In genomic region chr10:62338626-62339025, GRCm38 (mm10) we compare ENCODE assay signal across 8 mouse cellular contexts. TPM values are rescaled to one million over a fixed set of nuclear protein-coding genes. Genes with fewer than 3 reads are reported as not detected.
DNase-seq lines count a peak whose midpoint lies in the region; ATAC-seq and TF ChIP-seq lines count a peak whose summit lies in the region.

No protein-coding gene starts in this region.

- DNase-seq in heart, adult 2 months = peak; percentile 54 to 58
- DNase-seq in heart, postnatal 25 days (ENCODE audit: low spot score) = no peak
- DNase-seq in intestine, embryonic 14.5 days (ENCODE audit: low spot score) = no peak
- no peak for DNase-seq in urinary bladder, postnatal 4 days (ENCODE audit: low spot score in 2 of 2)
- DNase-seq in T-cell, adult 2 months (ENCODE audit: low spot score) = no peak
- DNase-seq in left cerebral cortex, adult 8-10 months (ENCODE audit: low spot score in 2 of 2) = no peak

- H3K4me2 ChIP-seq in intestine, embryonic 14.5 days (ENCODE audit: low read length) = peak overlapping the region; percentile 69
- H3K4me2 ChIP-seq in liver, embryonic 16.5 days (ENCODE audit: low read depth, low read length) = peak overlapping the region; percentile 91

- H3K27me3 ChIP-seq in heart, adult 2 months (ENCODE audit: control insufficient read depth, insufficient read depth, low read length) = no peaks in the 10 kb centered on the region
- no peaks in the 10 kb centered on the region for H3K27me3 ChIP-seq in erythroblast, embryonic 14.5 days (ENCODE audit: control insufficient read depth)
- no peaks in the 10 kb centered on the region for H3K27me3 ChIP-seq in intestine, embryonic 14.5 days (replicated peaks; ENCODE audit: control insufficient read depth, insufficient read depth, low read length)
- H3K27me3 ChIP-seq in liver, embryonic 16.5 days (ENCODE audit: control insufficient read depth, insufficient read depth, low read depth, low read length) = no peaks in the 10 kb centered on the region

- intact Hi-C loops in heart, adult 2 months (cut with DNase I) = loop anchor here (5.0 kb wide), 2 partner anchors 36 to 61 kb away; no protein-coding TSS in a partner anchor
- intact Hi-C loops in heart, postnatal 25 days (cut with DNase I) = loop anchor here (5.0 kb wide), 1 partner anchor 36 kb away; no protein-coding TSS in a partner anchor

- no peak for TF ChIP-seq CTCF in heart, adult 2 months (IDR thresholded peaks at IDR 0.05)

- WGBS in heart, adult 2 months = 22% methylated on average over 5 of the region's 5 CpGs
- WGBS in intestine, embryonic 14.5 days = 41% methylated on average over 5 of the region's 5 CpGs
- WGBS in liver, embryonic 16.5 days (ENCODE audit: insufficient replicate concordance) = 31% methylated on average over 5 of the region's 5 CpGs

- peak overlapping the region; percentile 95 for H3K27ac ChIP-seq in heart, adult 2 months
- H3K27ac ChIP-seq in intestine, embryonic 14.5 days (ENCODE audit: low read depth) = no peak overlapping the region
- H3K27ac ChIP-seq in liver, embryonic 16.5 days (ENCODE audit: low read length) = peak overlapping the region; percentile 98

- peaks cover 2% of the 10 kb centered on the region for H3K79me2 ChIP-seq in heart, adult 2 months (replicated peaks; ENCODE audit: control insufficient read depth, insufficient read depth, low read length)

- peak overlapping the region; percentile 58 for H3K9ac ChIP-seq in heart, adult 2 months (ENCODE audit: low read depth, low read length)
- H3K9ac ChIP-seq in intestine, embryonic 14.5 days (ENCODE audit: low read length) = no peak overlapping the region
- H3K9ac ChIP-seq in liver, embryonic 16.5 days (ENCODE audit: low read depth, low read length) = peak overlapping the region; percentile 79

- no peak for TF ChIP-seq EP300 in heart, adult 2 months (IDR thresholded peaks at IDR 0.05; ENCODE audit: insufficient read depth, low read depth, low read length)

- TF ChIP-seq POLR2A in heart, adult 2 months (IDR thresholded peaks at IDR 0.05; ENCODE audit: insufficient read depth, low read depth, low read length) = peak; percentile 56; the same call in 1 of the 2 replicates

- H3K9me3 ChIP-seq in erythroblast, embryonic 14.5 days (ENCODE audit: control insufficient read depth, low read length) = no peaks in the 10 kb centered on the region
- H3K9me3 ChIP-seq in intestine, embryonic 14.5 days (ENCODE audit: control insufficient read depth, low read length) = no peaks in the 10 kb centered on the region
- H3K9me3 ChIP-seq in liver, embryonic 16.5 days (replicated peaks; ENCODE audit: control insufficient read depth, low read length) = no peaks in the 10 kb centered on the region

- no peak for ATAC-seq in intestine, embryonic 14.5 days (replicated peaks; ENCODE audit: low FRiP score, low TSS enrichment, low read depth)
- no peak for ATAC-seq in liver, embryonic 16.5 days (ENCODE audit: low read depth)

- peaks cover 20% of the 10 kb centered on the region for H3K4me1 ChIP-seq in heart, adult 2 months (ENCODE audit: control insufficient read depth, insufficient read depth, low read length)
- H3K4me1 ChIP-seq in erythroblast, embryonic 14.5 days (ENCODE audit: control insufficient read depth) = peaks cover 96% of the 10 kb centered on the region
- H3K4me1 ChIP-seq in intestine, embryonic 14.5 days (replicated peaks; ENCODE audit: control insufficient read depth, insufficient read depth, low read length) = peaks cover 12% of the 10 kb centered on the region
- H3K4me1 ChIP-seq in liver, embryonic 16.5 days (ENCODE audit: control insufficient read depth, low read depth, low read length) = peaks cover 72% of the 10 kb centered on the region

- peak overlapping the region; percentile 75 for H3K4me3 ChIP-seq in heart, adult 2 months
- peak overlapping the region; percentile 70 for H3K4me3 ChIP-seq in erythroblast, embryonic 14.5 days (replicated peaks)
- H3K4me3 ChIP-seq in intestine, embryonic 14.5 days (ENCODE audit: low read depth, low read length) = peak overlapping the region; percentile 70
- peak overlapping the region; percentile 91 for H3K4me3 ChIP-seq in liver, embryonic 16.5 days (ENCODE audit: low read depth, low read length)

- H3K36me3 ChIP-seq in heart, adult 2 months (ENCODE audit: control insufficient read depth, insufficient read depth, low read length) = no peaks in the 10 kb centered on the region; the same call in 1 of the 2 replicates
- H3K36me3 ChIP-seq in erythroblast, embryonic 14.5 days (ENCODE audit: control insufficient read depth) = peaks cover 83% of the 10 kb centered on the region
- H3K36me3 ChIP-seq in intestine, embryonic 14.5 days (ENCODE audit: control insufficient read depth, insufficient read depth, low read length) = no peaks in the 10 kb centered on the region
- no peaks in the 10 kb centered on the region for H3K36me3 ChIP-seq in liver, embryonic 16.5 days (ENCODE audit: control insufficient read depth, insufficient read depth)

RNA-seq across cellular contexts. Expression of gene Hk1, which starts 41.1 kb away (rescaled TPM):
- total RNA-seq in heart, adult 2 months (2021) = 100 to 1,000 TPM; 120 TPM
- 71.0 and 81.9 TPM in 2 replicates for polyA plus RNA-seq in heart, adult 2 months (2012; rRNA removed)
- total RNA-seq in heart, postnatal 25 days (2021) = 100 to 1,000 TPM; 123 to 142 TPM
- polyA plus RNA-seq in erythroblast, embryonic 14.5 days (2012) = 47.9 and 53.6 TPM in 2 replicates
- 20.3 and 24.1 TPM in 2 replicates for polyA plus RNA-seq in intestine, embryonic 14.5 days (2014; fragmentation: Nextera tagmentation; extraction: Ambion mirVana)
- 94.2 and 98.9 TPM in 2 replicates for polyA plus RNA-seq in liver, embryonic 16.5 days (2015; fragmentation: Nextera tagmentation; extraction: Ambion mirVana)
- 100 to 1,000 TPM; 308 to 326 (median 318) TPM for total RNA-seq in left cerebral cortex, adult 8-10 months (2022)

Comparison
In these comparisons a context has a peak if more than half of its experiments do, and no peak if none do; other contexts are left out.
1. DNase-seq: peak in heart, adult 2 months (2 of 2); none in heart, postnatal 25 days (single experiment), intestine, embryonic 14.5 days (single experiment), urinary bladder, postnatal 4 days (0 of 2), T-cell, adult 2 months (single experiment) and left cerebral cortex, adult 8-10 months (0 of 2).
2. Peak in every context shown above with its lines, with median percentiles within 50 percentile points of each other: H3K4me3 ChIP-seq.